Mouse (Mus musculus) forebrain, embryonic 13.5 days (tissue): ENCODE data around the gene Macrod2. TPM values are rescaled to one million over a fixed set of nuclear protein-coding genes. Genes with fewer than 3 reads are reported as not detected.

Source experiments
- ATAC-seq: fragments of 200-750 bp; cut with Nextera tagmentation; 2 replicates; pipeline ENCODE4 v1.8.0; 2017
- H3K27ac ChIP-seq: fragments of 300-500 bp; sonication (generic); 2 replicates; pipeline ENCODE4 v1.5.1; 2015; ENCODE audit warnings: inconsistent platforms, mild to moderate bottlenecking, moderate library complexity
- H3K27me3 ChIP-seq: fragments of 300-500 bp; sonication (generic); 2 replicates; pipeline ENCODE4 v1.6.1; 2015; ENCODE audit warnings: mild to moderate bottlenecking, inconsistent platforms
- H3K36me3 ChIP-seq: fragments of 300-500 bp; sonication (generic); 2 replicates; pipeline ENCODE4 v1.6.1; 2015; ENCODE audit warnings: mild to moderate bottlenecking, inconsistent platforms; ENCODE audit not compliant: poor library complexity, severe bottlenecking
- H3K4me1 ChIP-seq: fragments of 300-500 bp; sonication (generic); 2 replicates; pipeline ENCODE4 v1.6.1; 2015; ENCODE audit warnings: inconsistent platforms
- H3K4me2 ChIP-seq: fragments of 300-500 bp; sonication (generic); 2 replicates; pipeline ENCODE4 v1.6.1; 2015; ENCODE audit warnings: inconsistent platforms, mild to moderate bottlenecking, moderate library complexity
- H3K4me3 ChIP-seq: fragments of 300-500 bp; sonication (generic); 2 replicates; pipeline ENCODE4 v1.5.1; 2015; ENCODE audit warnings: mild to moderate bottlenecking, inconsistent platforms
- H3K9ac ChIP-seq: fragments of 300-500 bp; sonication (generic); 2 replicates; pipeline ENCODE4 v1.6.1; 2015; ENCODE audit warnings: mild to moderate bottlenecking, inconsistent platforms
- H3K9me3 ChIP-seq: fragments of 300-500 bp; sonication (generic); replicated peaks from 2 replicates; pipeline ENCODE4 v1.6.1; 2016; ENCODE audit warnings: inconsistent platforms
- WGBS: fragments of 180-500 bp; shearing (Covaris S2); methylation state at CpG from one replicate; pipeline ENCODE4 v1.1.7; 2015; 5-methylcytosine and 5-hydroxymethylcytosine counted together
- polyA plus RNA-seq: library from polyadenylated mRNA; unstranded; fragments of >200 nt; fragmentation: Nextera tagmentation; extraction: Ambion mirVana; gene quantifications from 2 replicates; pipeline ENCODE4 v1.2.1, GENCODE M21; 2015

The Macrod2 gene
- polyA plus RNA-seq, 1 experiment from 2014 or later: 73.5 TPM

DNA sequence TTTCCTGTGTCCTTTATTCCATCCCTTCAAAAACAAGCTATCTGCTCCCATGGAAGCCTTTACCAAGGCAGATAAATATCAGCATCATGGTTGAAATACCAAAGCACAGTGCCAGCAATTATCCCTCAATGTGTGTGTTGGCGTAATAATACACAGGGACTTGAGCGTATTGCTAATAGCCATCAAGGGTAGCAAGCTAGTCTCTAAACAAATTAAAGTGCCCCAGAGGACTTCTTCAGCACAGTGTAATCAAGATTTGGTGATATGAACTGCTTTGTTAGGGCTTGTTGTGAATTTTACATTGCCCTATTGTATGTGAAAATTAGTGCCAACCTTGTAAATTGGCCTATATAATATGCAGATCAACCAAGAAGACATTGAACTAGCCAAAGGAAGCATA lies 201.8 kb downstream of the Macrod2 start:
- WGBS: 82% methylated on average over 2 of the region's 2 CpGs
- no peak overlapping the region for H3K4me2 ChIP-seq
- no peaks in the 10 kb centered on the region for H3K36me3 ChIP-seq
- no peak overlapping the region for H3K4me3 ChIP-seq
- H3K27ac ChIP-seq: no peak overlapping the region
- no peak overlapping the region for H3K9ac ChIP-seq
- ATAC-seq: no peak
- no peaks in the 10 kb centered on the region; the same call in 1 of the 2 replicates for H3K4me1 ChIP-seq
- H3K9me3 ChIP-seq: no peaks in the 10 kb centered on the region
- no peaks in the 10 kb centered on the region for H3K27me3 ChIP-seq

DNA sequence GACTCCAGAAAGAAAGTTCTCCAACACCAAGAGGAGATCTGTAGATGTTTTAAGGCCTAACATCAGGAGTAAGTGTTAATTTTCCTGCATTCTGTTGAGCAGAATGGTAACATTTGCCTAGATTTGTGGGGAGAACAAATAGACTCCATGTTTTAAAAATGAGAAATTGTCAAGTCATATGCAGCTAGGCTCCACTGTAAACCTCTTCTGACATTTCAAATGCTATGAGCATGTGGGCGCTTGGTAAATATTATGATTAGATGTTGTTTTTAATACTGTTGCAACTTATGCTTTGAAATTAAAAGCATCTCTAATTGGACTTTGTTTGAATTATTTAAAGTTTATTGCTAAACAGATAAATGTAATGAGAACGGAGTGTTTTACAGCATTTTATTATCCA lies 220.3 kb downstream of the Macrod2 start:
- no peak overlapping the region for H3K27ac ChIP-seq
- no peaks in the 10 kb centered on the region for H3K36me3 ChIP-seq
- no peaks in the 10 kb centered on the region for H3K4me1 ChIP-seq
- H3K27me3 ChIP-seq: no peaks in the 10 kb centered on the region
- H3K9me3 ChIP-seq: no peaks in the 10 kb centered on the region
- H3K4me3 ChIP-seq: no peak overlapping the region
- no peak overlapping the region for H3K4me2 ChIP-seq
- H3K9ac ChIP-seq: no peak overlapping the region
- peak; percentile 41; the same call in 1 of the 2 replicates for ATAC-seq
- 91% methylated on average over 2 of the region's 2 CpGs for WGBS

DNA sequence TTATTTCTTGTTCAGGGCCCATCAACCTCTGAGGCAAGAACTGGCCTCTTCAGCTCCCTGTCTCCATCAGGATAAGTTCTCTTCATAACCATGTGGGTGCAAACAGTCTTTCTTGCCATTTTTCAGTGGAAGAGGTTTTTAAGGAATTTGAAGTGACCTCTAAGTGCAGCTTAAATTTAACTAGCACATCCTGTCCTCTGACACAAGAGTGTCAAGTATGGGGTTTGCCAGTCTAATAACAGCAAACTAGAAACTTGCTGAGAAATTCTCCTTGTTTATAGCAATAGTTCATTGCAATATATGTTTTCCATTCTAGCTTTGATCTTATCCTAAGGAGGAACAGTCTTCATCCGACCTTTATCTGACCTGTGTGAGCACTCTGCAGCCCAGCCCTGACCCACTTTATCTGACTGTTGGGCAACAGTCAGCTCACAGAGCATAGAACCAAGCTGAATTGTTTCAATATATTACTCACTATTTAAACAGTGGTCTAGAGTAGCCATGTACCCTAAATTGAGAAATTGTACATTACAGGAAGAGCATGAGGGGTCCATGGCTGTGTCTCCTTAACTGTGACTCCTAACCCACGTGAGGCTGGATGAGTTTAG lies 226.7 kb downstream of the Macrod2 start:
- H3K4me1 ChIP-seq: no peaks in the 10 kb centered on the region
- no peak overlapping the region for H3K4me3 ChIP-seq
- WGBS: 81% methylated on average over 2 of the region's 2 CpGs
- H3K27ac ChIP-seq: no peak overlapping the region
- H3K9me3 ChIP-seq: no peaks in the 10 kb centered on the region
- no peak for ATAC-seq
- H3K27me3 ChIP-seq: no peaks in the 10 kb centered on the region
- no peaks in the 10 kb centered on the region for H3K36me3 ChIP-seq
- no peak overlapping the region for H3K4me2 ChIP-seq
- H3K9ac ChIP-seq: no peak overlapping the region

DNA sequence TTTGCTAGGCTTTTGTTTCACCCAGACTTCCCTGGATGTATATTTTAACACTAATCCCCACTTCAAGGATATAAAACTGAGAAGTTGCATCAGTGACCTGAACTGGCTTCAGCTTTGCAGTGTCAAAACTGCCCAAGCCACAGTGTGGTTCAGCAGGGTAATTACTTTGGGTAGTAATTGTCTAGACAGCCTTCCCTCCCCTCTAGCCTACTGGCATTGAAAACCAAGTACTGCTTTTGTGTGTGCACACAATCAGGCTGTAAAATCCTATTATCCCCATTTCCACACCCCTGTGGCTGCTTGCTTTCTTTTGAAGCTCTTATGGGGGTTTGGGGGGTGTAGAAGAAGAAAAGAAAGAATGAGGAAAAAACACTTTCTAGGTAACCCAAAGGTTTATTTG lies 258.4 kb downstream of the Macrod2 start:
- H3K36me3 ChIP-seq: 0 out of 2 replicates have a peak, but pooled peaks cover 3% of the 10 kb centered on the region
- no peaks in the 10 kb centered on the region for H3K9me3 ChIP-seq
- no peak overlapping the region for H3K27ac ChIP-seq
- H3K4me1 ChIP-seq: peaks cover 19% of the 10 kb centered on the region
- no peak overlapping the region for H3K9ac ChIP-seq
- no peaks in the 10 kb centered on the region for H3K27me3 ChIP-seq
- peak; percentile 81; the same call in 1 of the 2 replicates for ATAC-seq
- no peak overlapping the region for H3K4me3 ChIP-seq
- no peak overlapping the region for H3K4me2 ChIP-seq

DNA sequence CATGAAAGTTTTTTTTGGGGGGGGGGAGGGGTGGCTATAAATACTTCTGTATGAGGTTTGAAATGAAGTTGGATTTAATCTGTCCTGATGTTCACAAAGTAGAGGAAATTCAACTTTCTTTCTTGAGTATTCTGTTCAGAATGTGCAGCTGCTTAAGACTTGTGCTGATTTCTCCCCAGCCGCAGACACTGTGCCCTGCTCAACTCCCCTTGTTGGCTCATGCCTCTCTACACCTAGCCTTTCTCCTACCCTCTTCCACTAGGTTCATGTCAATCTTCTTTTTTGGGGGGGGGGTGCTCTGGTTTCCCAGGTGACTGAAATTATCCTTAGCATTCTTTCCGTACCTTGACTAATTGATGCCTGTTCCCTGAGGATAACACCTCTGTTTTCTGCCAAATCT lies 258.9 kb downstream of the Macrod2 start:
- Histone ChIP-seq H3K9me3 (no peaks in the 10 kb centered on the region), H3K4me1 (peaks cover 19% of the 10 kb centered on the region), H3K36me3 (peaks cover 8% of the 10 kb centered on the region; the same call in 1 of the 2 replicates), H3K4me3 (no peak overlapping the region), H3K4me2 (no peak overlapping the region), H3K27me3 (no peaks in the 10 kb centered on the region), H3K9ac (no peak overlapping the region), H3K27ac (no peak overlapping the region)
- 3% methylated on average over 2 of the region's 2 CpGs for WGBS
- peak; percentile 59; the same call in 1 of the 2 replicates for ATAC-seq

DNA sequence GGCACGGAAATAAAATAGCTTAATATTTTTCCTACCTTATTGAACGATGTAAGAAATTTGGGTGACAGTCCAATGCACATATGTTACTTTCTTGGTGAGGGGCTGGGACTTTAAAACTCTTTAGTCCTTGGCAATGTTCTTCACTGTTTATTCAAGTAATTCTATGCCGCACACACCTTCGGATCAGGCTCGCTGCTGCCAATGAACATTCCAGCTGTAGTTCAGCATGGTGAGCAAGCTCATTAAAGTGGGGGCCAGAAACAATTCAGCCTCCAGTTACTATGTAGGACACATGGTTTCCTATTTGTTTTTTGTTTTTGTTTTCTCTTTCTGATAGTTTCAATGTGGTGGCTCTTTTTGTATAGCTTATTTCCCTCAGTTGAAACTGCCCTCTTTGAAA lies 267.6 kb downstream of the Macrod2 start:
- H3K4me1 ChIP-seq: peaks cover 38% of the 10 kb centered on the region
- H3K9me3 ChIP-seq: no peaks in the 10 kb centered on the region
- no peak for ATAC-seq
- WGBS: 72% methylated on average over 5 of the region's 5 CpGs
- H3K27ac ChIP-seq: no peak overlapping the region
- H3K4me2 ChIP-seq: no peak overlapping the region
- peaks cover 38% of the 10 kb centered on the region for H3K36me3 ChIP-seq
- H3K9ac ChIP-seq: no peak overlapping the region
- no peaks in the 10 kb centered on the region for H3K27me3 ChIP-seq
- no peak overlapping the region for H3K4me3 ChIP-seq

DNA sequence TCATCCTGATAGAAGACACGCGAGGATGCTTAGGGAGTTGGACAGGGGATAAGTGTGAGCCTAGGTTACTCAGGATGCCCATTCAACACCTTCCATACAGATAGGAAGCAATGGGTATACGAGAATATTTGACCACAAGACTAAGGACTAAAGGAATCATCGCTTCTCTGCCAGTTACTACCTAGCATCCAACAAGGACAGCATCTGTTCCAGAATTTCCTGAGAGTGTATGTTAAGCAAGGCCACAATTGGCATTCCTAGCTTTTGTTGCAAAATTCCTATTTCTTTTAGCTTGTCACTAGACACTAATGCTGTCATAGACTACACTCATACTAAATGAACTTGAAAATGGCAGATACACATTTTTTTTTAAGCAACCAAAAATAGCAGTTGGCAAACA lies 269.3 kb downstream of the Macrod2 start:
- Histone ChIP-seq H3K9ac (no peak overlapping the region), H3K9me3 (no peaks in the 10 kb centered on the region), H3K27me3 (no peaks in the 10 kb centered on the region), H3K36me3 (peaks cover 30% of the 10 kb centered on the region), H3K4me1 (peaks cover 49% of the 10 kb centered on the region), H3K4me2 (no peak overlapping the region), H3K4me3 (no peak overlapping the region), H3K27ac (no peak overlapping the region)
- 90% methylated on average over 4 of the region's 4 CpGs for WGBS
- no peak for ATAC-seq

DNA sequence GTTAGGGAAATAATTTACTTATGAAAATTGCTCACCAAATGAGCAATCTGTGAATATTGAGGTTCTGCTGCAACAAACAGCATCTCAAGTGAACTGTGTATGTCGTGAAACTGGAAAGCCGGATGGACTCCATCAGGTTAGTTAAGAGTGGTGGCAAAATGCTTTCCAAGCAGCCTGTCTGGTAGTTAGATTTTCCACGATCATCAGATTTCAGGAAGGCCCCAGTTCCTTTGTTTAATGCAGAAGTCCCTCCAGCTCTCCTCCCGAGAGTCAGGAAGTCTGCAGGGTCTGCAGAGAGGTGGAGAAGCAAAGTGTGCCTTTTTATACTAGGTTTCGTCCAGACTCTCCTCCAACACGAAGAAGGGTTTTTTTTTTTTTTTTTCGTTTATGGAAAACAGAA lies 271.7 kb downstream of the Macrod2 start:
- peaks cover 52% of the 10 kb centered on the region for H3K4me1 ChIP-seq
- no peak for ATAC-seq
- no peaks in the 10 kb centered on the region for H3K27me3 ChIP-seq
- peak overlapping the region; percentile 57 for H3K4me3 ChIP-seq
- H3K36me3 ChIP-seq: peaks cover 7% of the 10 kb centered on the region; the same call in 1 of the 2 replicates
- H3K9me3 ChIP-seq: no peaks in the 10 kb centered on the region
- 11% methylated on average over 7 of the region's 7 CpGs for WGBS
- H3K27ac ChIP-seq: no peak overlapping the region
- H3K9ac ChIP-seq: peak overlapping the region; percentile 61
- H3K4me2 ChIP-seq: peak overlapping the region; percentile 62

DNA sequence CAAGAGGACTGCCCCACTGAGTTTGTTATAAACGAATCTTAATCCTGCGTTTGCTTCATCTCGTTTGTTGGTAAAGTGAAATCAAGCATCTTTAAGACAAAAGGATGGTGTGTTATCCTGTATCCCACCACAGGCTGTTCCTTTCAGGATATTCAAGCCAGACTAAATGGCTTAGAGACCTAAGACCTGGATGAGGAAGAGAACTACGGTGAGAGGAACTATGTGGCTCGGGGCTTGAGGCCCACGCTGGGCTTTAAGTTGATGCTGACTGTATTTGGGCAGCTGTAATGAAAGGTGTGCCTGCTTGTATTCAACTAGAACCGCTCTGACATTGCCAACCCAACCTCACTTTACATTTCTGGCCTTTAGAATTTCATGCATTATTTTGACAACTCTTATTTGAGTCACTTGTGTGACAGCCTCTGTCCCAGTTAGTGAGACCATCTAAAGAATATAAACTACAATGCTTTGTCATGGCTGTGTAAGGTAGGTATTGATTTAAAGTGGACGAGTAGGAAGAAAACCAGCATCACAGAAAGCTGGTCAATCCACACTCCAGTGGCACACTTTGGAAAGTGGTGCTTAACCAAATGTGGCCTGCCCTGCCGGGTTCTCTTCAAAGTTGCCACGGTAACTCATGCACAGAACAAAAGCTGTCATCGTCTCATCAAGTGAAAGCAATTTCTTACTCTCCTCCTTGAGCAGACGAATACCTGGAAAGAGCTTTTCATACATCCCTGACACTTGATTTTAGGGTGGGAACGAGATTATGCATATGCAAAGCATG lies 272.3 kb downstream of the Macrod2 start:
- Histone ChIP-seq H3K27me3 (no peaks in the 10 kb centered on the region), H3K9me3 (no peaks in the 10 kb centered on the region), H3K4me1 (peaks cover 52% of the 10 kb centered on the region), H3K4me3 (peak overlapping the region; percentile 57), H3K27ac (no peak overlapping the region), H3K9ac (peak overlapping the region; percentile 61), H3K36me3 (peaks cover 7% of the 10 kb centered on the region; the same call in 1 of the 2 replicates), H3K4me2 (peak overlapping the region; percentile 62)
- ATAC-seq: no peak
- 7% methylated on average over 13 of the region's 13 CpGs for WGBS

DNA sequence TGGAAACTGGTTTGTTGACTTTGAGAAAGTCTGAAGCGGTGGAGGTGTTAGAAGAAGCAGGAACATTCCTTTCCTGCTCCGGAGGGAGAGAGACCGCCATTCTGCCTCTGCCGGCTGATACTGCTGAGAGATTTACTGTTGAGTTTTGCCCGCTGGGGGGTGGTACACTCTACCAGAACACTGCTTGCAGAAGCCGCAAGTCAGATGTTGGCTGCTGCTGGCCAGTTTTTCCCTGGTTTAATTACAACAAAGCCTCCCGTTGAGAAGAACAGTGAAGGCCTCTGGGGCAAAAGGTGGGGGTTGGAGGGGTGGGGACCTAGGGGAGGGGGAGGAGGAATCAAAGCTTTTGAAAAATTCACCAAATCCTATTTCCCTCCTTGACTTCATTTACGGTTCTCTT lies 273.2 kb downstream of the Macrod2 start:
- H3K4me2 ChIP-seq: peak overlapping the region; percentile 62
- WGBS: under 1% methylated on average over 8 of the region's 8 CpGs
- H3K27me3 ChIP-seq: no peaks in the 10 kb centered on the region
- H3K4me3 ChIP-seq: peak overlapping the region; percentile 57
- H3K4me1 ChIP-seq: peaks cover 49% of the 10 kb centered on the region
- ATAC-seq: peak; percentile 69
- H3K36me3 ChIP-seq: no peaks in the 10 kb centered on the region
- H3K9ac ChIP-seq: peak overlapping the region; percentile 61
- H3K27ac ChIP-seq: peak overlapping the region; percentile 62
- H3K9me3 ChIP-seq: no peaks in the 10 kb centered on the region

DNA sequence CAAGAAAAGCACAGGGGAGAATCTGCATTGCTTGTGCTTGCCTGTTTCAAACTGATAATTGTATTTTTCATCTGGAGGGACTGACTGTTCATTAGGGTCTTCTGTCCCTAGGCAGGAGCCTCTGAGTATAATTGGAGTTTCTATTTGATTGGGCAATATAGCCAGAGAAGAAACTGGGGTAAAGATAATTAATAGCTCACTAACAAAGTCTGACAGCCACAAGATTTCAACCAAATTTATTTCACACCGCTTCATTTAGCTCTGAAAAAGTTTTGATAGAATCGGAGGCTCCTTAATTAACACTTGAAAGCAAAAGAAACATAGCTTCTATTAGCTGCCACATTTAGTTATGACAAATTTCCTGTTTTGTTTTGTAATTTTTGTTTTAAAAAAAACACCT lies 274.0 kb downstream of the Macrod2 start:
- Histone ChIP-seq H3K4me3 (peak overlapping the region; percentile 57), H3K9ac (peak overlapping the region; percentile 61), H3K27me3 (0 out of 2 replicates have a peak, but pooled peaks cover 2% of the 10 kb centered on the region), H3K36me3 (no peaks in the 10 kb centered on the region), H3K4me1 (peaks cover 42% of the 10 kb centered on the region), H3K27ac (peak overlapping the region; percentile 62), H3K9me3 (no peaks in the 10 kb centered on the region), H3K4me2 (peak overlapping the region; percentile 62)
- WGBS: 6% methylated on average over 2 of the region's 2 CpGs
- no peak for ATAC-seq

DNA sequence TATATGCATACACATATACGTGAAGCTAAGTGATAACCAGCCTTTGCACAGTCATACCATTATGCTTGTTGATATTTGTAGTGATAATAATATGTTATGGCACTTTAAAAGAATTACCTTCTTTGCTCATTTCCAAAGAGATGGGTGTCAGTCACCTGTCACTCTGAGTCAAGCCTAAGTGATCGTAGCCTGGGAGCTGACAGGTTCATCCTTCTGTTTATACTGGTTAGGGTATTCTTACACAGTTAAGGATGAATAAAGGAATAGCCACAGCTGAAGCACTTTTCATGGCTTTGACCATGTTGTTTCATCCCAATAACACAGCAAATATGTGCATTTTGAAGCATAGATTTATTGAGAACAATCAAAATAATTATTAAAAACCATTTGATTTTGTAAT lies 274.7 kb downstream of the Macrod2 start:
- Histone ChIP-seq H3K4me2 (peak overlapping the region; percentile 65), H3K9me3 (no peaks in the 10 kb centered on the region), H3K36me3 (no peaks in the 10 kb centered on the region), H3K27ac (peak overlapping the region; percentile 31; the same call in 1 of the 2 replicates), H3K4me3 (peak overlapping the region; percentile 57), H3K9ac (peak overlapping the region; percentile 81), H3K4me1 (peaks cover 35% of the 10 kb centered on the region), H3K27me3 (0 out of 2 replicates have a peak, but pooled peaks cover 2% of the 10 kb centered on the region)
- 8% methylated on average over 2 of the region's 2 CpGs for WGBS
- ATAC-seq: no peak
